Mouse (Mus musculus): ENCODE measurements at regions not wholly inside any gene's neighbourhood (a gene's known extent, or its start where the extent isn't known, plus 50 kb on each side); places are given as distances from the start of the nearest gene placed in this dataset.
"Not testable (repeated sequence)": the region's sequence is repeated elsewhere in the genome, so short reads cannot be mapped to it uniquely, and the experiment has no call there.

DNA sequence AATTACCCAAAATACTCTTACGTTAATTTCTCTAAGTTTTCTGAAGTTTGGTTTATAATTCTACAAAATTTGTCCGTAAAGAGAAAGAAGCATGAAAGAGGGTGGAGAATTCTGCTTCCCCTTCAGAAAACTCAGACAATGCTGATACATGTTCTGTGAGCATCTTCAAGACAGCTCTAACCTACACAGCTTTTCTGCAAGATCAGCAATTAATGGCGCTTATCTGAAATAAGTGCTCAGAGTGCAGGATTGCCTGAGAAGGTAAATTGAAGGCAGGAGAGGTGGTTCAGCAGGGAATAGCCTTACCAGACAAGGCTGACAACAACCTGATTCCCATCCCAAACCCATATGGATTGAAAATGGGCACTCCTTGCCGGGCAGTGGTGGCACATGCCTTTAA is 122.5 kb upstream of the Mon1b start:
- H3K4me3 ChIP-seq (ENCODE audit: insufficient read depth in 1 of 2, low read depth in 1 of 2, low read length in 2 of 2, poor library complexity in 1 of 2, severe bottlenecking in 1 of 2), result no peak overlapping the region
- H3K36me3 ChIP-seq (ENCODE audit: control insufficient read depth, insufficient read depth, low read length, poor library complexity, severe bottlenecking), result no peaks in the 10 kb centered on the region
- H3K27ac ChIP-seq (ENCODE audit: insufficient read depth, low read depth, low read length, poor library complexity, severe bottlenecking), result no peak overlapping the region
- H3K4me1 ChIP-seq (ENCODE audit: control insufficient read depth in 2 of 2, insufficient read depth in 2 of 2, low read length in 2 of 2, poor library complexity in 1 of 2), result peaks cover 0 to 10% of the 10 kb centered on the region in 2 experiments; a peak in 3 of 4 replicates
- TF ChIP-seq CHD2 (IDR thresholded peaks at IDR 0.05; ENCODE audit: low read depth, low read length) (no peak), ZC3H11A (IDR thresholded peaks at IDR 0.05; ENCODE audit: borderline replicate concordance, low read depth, low read length) (no peak), MAFK (IDR thresholded peaks at IDR 0.05; ENCODE audit: insufficient read depth, low read depth, low read length) (peak; percentile 89)
- in situ Hi-C loops (cut with MboI; ENCODE audit: low sequenced_read_pairs in 2 of 2, unreplicated experiment in 2 of 2), result no loop called here
- H3K9ac ChIP-seq (ENCODE audit: insufficient read depth, low read depth, low read length, poor library complexity, severe bottlenecking), result no peak overlapping the region
- no peak for DNase-seq (ENCODE audit: low read depth, low spot score)
- no peaks in the 10 kb centered on the region for H3K9me3 ChIP-seq (ENCODE audit: control insufficient read depth, insufficient read depth, low read depth, low read length)

DNA sequence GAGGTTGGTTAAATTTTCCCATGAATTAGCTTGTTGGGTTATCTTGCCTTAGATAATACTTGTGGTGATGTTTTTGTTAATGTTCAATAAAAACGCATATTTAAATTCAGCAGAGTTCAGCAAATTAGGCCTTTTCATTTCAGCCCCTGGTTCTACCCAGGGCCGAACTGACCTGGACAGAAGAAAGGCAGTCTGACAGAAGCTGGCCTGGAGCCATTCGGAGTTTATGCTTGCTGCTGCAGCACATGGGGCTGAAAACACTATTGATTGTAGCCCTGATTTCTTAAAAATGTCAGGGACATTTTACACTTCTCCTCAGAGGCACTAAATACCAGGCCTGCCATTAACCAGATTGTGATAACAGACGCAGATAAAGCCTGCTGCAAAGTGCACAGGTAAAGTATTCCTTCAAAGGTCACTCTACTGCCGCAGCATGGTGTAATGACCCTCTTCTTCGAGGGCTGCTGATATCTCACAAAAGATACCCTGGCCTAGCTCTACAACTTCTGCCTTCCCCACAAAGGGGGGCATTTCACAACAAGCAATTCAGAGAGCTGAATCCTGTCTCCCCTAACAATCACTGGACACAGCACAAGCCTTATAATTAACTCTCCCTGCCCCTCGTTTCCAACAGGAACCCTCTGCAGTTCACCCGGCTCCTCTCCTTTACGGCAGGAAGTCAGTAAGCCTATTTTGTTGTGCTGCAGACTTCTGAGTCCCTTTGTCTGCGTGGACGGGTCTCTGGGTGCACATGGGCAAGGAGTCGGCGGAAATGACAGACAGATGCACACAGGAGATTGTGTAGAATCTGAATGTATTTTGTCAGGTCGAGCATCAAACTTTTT is 121.3 kb upstream of the Mon1b start:
- no peak for TF ChIP-seq ZNF384 (IDR thresholded peaks at IDR 0.05; ENCODE audit: low read depth, low read length)
- TF ChIP-seq ZC3H11A (IDR thresholded peaks at IDR 0.05; ENCODE audit: borderline replicate concordance, low read depth, low read length), result no peak
- no peak for TF ChIP-seq MAFK (IDR thresholded peaks at IDR 0.05; ENCODE audit: insufficient read depth, low read depth, low read length)
- TF ChIP-seq HCFC1 (IDR thresholded peaks at IDR 0.05; ENCODE audit: borderline replicate concordance, insufficient read depth, low read length), result no peak
- no peak for TF ChIP-seq CHD2 (IDR thresholded peaks at IDR 0.05; ENCODE audit: low read depth, low read length)
- no peaks in the 10 kb centered on the region for H3K36me3 ChIP-seq (ENCODE audit: control insufficient read depth, insufficient read depth, low read length, poor library complexity, severe bottlenecking)
- no peak for DNase-seq (ENCODE audit: low read depth, low spot score)
- H3K9ac ChIP-seq (ENCODE audit: insufficient read depth, low read depth, low read length, poor library complexity, severe bottlenecking), result no peak overlapping the region; the same call in 1 of the 2 replicates
- H3K4me3 ChIP-seq (ENCODE audit: insufficient read depth in 1 of 2, low read depth in 1 of 2, low read length in 2 of 2, poor library complexity in 1 of 2, severe bottlenecking in 1 of 2), result no peak overlapping the region
- no peaks in the 10 kb centered on the region for H3K9me3 ChIP-seq (ENCODE audit: control insufficient read depth, insufficient read depth, low read depth, low read length)
- in situ Hi-C loops (cut with MboI; ENCODE audit: low sequenced_read_pairs in 2 of 2, unreplicated experiment in 2 of 2), result no loop called here
- H3K27ac ChIP-seq (ENCODE audit: insufficient read depth, low read depth, low read length, poor library complexity, severe bottlenecking), result peak overlapping the region; percentile 70
- peaks cover 0 to 10% of the 10 kb centered on the region in 2 experiments; a peak in 3 of 4 replicates for H3K4me1 ChIP-seq (ENCODE audit: control insufficient read depth in 2 of 2, insufficient read depth in 2 of 2, low read length in 2 of 2, poor library complexity in 1 of 2)

DNA sequence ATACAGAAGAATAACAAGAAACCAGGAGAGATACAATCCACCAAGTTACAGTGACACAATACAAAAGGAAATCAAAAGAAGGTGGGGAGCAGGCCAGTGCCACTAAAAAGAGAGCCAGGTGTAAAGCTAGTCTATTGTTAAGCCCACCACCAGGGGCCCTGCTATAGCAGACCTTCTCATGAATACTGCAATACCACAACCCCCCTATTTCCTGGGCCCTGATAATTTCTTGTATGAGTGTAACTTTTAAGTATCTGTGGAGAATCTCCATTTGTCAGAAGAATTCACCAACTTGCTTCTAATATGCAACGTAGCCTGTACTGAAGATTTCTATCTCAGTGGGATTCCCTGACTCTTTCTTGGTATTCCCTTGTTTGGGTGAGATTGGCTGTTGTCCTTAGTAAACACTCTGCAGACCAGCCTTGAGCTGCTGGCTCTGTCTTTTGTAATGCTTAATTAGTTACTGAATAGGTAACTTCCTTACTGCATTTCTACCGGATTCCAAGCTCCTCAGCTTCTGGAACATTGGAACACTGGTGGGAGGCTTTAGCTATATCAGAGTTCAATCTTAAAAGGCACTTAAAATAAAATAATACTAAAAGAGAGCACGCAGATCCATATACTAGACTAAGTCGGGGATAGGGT is 120.5 kb upstream of the Mon1b start:
- H3K36me3 ChIP-seq (ENCODE audit: control insufficient read depth, insufficient read depth, low read length, poor library complexity, severe bottlenecking); H3K4me1 ChIP-seq (ENCODE audit: control insufficient read depth in 2 of 2, insufficient read depth in 2 of 2, low read length in 2 of 2, poor library complexity in 1 of 2); H3K9me3 ChIP-seq (ENCODE audit: control insufficient read depth, insufficient read depth, low read depth, low read length); H3K4me3 ChIP-seq (ENCODE audit: insufficient read depth in 1 of 2, low read depth in 1 of 2, low read length in 2 of 2, poor library complexity in 1 of 2, severe bottlenecking in 1 of 2); DNase-seq (ENCODE audit: low read depth, low spot score); in situ Hi-C loops (cut with MboI; ENCODE audit: low sequenced_read_pairs in 2 of 2, unreplicated experiment in 2 of 2); H3K9ac ChIP-seq (ENCODE audit: insufficient read depth, low read depth, low read length, poor library complexity, severe bottlenecking): not testable (repeated sequence)
- H3K27ac ChIP-seq (ENCODE audit: insufficient read depth, low read depth, low read length, poor library complexity, severe bottlenecking), result peak overlapping the region; percentile 70; the same call in 1 of the 2 replicates

DNA sequence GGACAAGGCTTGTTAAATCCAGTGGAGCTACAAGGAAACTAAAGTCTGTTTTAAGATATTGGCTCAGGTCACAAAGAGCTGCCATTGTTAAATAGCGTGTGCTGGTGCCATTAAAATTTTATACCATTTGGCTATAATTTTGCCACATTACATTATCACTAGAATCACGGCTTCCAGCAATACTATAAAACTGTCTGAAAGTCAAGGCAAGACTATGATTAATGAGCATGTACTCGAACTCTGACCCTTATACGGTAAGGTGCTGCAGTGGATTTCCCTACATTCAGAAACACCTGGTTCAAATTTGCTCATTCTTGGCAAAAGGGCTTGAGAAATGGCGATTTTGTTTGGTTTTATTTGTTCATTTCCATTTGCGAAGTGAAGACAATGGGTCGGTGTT is 119.2 kb upstream of the Mon1b start:
- TF ChIP-seq CHD2 (IDR thresholded peaks at IDR 0.05; ENCODE audit: low read depth, low read length) (no peak), ZC3H11A (IDR thresholded peaks at IDR 0.05; ENCODE audit: borderline replicate concordance, low read depth, low read length) (no peak), ZNF384 (IDR thresholded peaks at IDR 0.05; ENCODE audit: low read depth, low read length) (no peak), MAFK (IDR thresholded peaks at IDR 0.05; ENCODE audit: insufficient read depth, low read depth, low read length) (no peak), HCFC1 (IDR thresholded peaks at IDR 0.05; ENCODE audit: borderline replicate concordance, insufficient read depth, low read length) (no peak)
- no peak for DNase-seq (ENCODE audit: low read depth, low spot score)
- Histone ChIP-seq H3K9ac (ENCODE audit: insufficient read depth, low read depth, low read length, poor library complexity, severe bottlenecking) (no peak overlapping the region), H3K9me3 (ENCODE audit: control insufficient read depth, insufficient read depth, low read depth, low read length) (no peaks in the 10 kb centered on the region), H3K36me3 (ENCODE audit: control insufficient read depth, insufficient read depth, low read length, poor library complexity, severe bottlenecking) (no peaks in the 10 kb centered on the region), H3K4me3 (ENCODE audit: insufficient read depth in 1 of 2, low read depth in 1 of 2, low read length in 2 of 2, poor library complexity in 1 of 2, severe bottlenecking in 1 of 2) (no peak overlapping the region), H3K4me1 (ENCODE audit: control insufficient read depth in 2 of 2, insufficient read depth in 2 of 2, low read length in 2 of 2, poor library complexity in 1 of 2) (peaks cover 0 to 7% of the 10 kb centered on the region in 2 experiments; a peak in 3 of 4 replicates), H3K27ac (ENCODE audit: insufficient read depth, low read depth, low read length, poor library complexity, severe bottlenecking) (no peak overlapping the region)
- in situ Hi-C loops (cut with MboI; ENCODE audit: low sequenced_read_pairs in 2 of 2, unreplicated experiment in 2 of 2), result no loop called here

Data from ES-E14 (cell line).